Mouse (Mus musculus) lung, embryonic 14.5 days (tissue): ENCODE results near the gene Ubash3a. TPM values are rescaled to one million over a fixed set of nuclear protein-coding genes. Genes with fewer than 3 reads are reported as not detected.

Experiments
- ATAC-seq: fragments of 200-750 bp; cut with Nextera tagmentation; 2 replicates; pipeline ENCODE4 v1.8.0; 2017; ENCODE audit warnings: mild to moderate bottlenecking, moderate TSS enrichment, moderate library complexity; ENCODE audit not compliant: insufficient read depth
- DNase-seq: peaks from one replicate; pipeline ENCODE4 v3.0.0-alpha.2; 2015
- H3K27ac ChIP-seq: fragments of 300-500 bp; sonication (generic); 2 replicates; pipeline ENCODE4 v1.5.1; 2014; ENCODE audit warnings: low read depth, mild to moderate bottlenecking, moderate library complexity
- H3K27me3 ChIP-seq: fragments of 300-500 bp; sonication (generic); 2 replicates; pipeline ENCODE4 v1.6.1; 2014; ENCODE audit warnings: low read length, control low read depth; ENCODE audit not compliant: insufficient read depth
- H3K36me3 ChIP-seq: fragments of 300-500 bp; sonication (generic); 2 replicates; pipeline ENCODE4 v1.6.1; 2014; ENCODE audit warnings: control low read depth; ENCODE audit not compliant: insufficient read depth
- H3K4me1 ChIP-seq: fragments of 300-500 bp; sonication (generic); 2 replicates; pipeline ENCODE4 v1.6.1; 2014; ENCODE audit warnings: antibody characterized with exemption, control low read depth; ENCODE audit not compliant: insufficient read depth
- H3K4me2 ChIP-seq: fragments of 300-500 bp; sonication (generic); 2 replicates; pipeline ENCODE4 v1.6.1; 2014; ENCODE audit warnings: mild to moderate bottlenecking
- H3K4me3 ChIP-seq: fragments of 300-500 bp; sonication (generic); 2 replicates; pipeline ENCODE4 v1.5.1; 2014; ENCODE audit warnings: low read depth, low read length
- H3K9ac ChIP-seq: fragments of 300-500 bp; sonication (generic); 2 replicates; pipeline ENCODE4 v1.6.1; 2014
- H3K9me3 ChIP-seq: fragments of 300-500 bp; sonication (generic); 2 replicates; pipeline ENCODE4 v1.6.1; 2016; ENCODE audit warnings: low read depth, low read length, control low read depth
- CTCF ChIP-seq: IDR thresholded peaks from 2 replicates; pipeline ENCODE4 v1.5.1; 2016; ENCODE audit warnings: antibody characterized with exemption, low read depth
- WGBS: fragments of 180-500 bp; shearing (Covaris S2); extraction: QIAGEN DNeasy Blood & Tissue Kit; methylation state at CpG from one replicate; pipeline ENCODE4 v1.1.7; 2014; 5-methylcytosine and 5-hydroxymethylcytosine counted together
- polyA plus RNA-seq: library from polyadenylated mRNA; unstranded; fragments of >200 nt; fragmentation: Nextera tagmentation; extraction: Ambion mirVana; gene quantifications from 2 replicates; pipeline ENCODE4 v1.2.1, GENCODE M21; 2014

The Ubash3a gene
- polyA plus RNA-seq, 1 experiment from 2014 or later, result 0.26 TPM

DNA sequence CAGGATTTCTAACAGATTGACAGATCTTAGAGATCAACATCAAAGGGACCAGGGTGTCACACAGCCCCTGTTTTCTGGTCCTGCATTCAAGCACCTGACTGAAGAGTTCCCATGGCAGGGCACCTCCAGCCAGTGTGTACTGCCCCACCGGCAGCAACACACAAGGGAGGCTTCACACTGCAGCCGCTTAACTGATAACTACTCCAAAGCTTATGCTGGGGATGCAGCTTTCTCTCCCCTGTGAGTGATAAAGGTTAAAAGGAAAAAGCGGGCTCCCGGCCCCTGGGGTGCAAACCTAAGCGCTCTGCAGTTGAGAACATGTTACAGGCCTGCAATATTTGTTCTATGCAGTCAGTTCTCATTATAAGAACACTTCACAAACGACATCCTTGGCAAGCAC lies 24.1 kb downstream of the Ubash3a start:
- ATAC-seq, result no peak
- no peaks in the 10 kb centered on the region for H3K27me3 ChIP-seq
- no peak overlapping the region for H3K4me3 ChIP-seq
- DNase-seq, result no peak
- no peaks in the 10 kb centered on the region for H3K9me3 ChIP-seq
- TF ChIP-seq CTCF, result no peak
- 40% methylated on average over 6 of the region's 6 CpGs for WGBS
- H3K4me1 ChIP-seq, result no peaks in the 10 kb centered on the region
- H3K36me3 ChIP-seq, result no peaks in the 10 kb centered on the region
- H3K4me2 ChIP-seq, result no peak overlapping the region
- no peak overlapping the region for H3K9ac ChIP-seq
- H3K27ac ChIP-seq, result no peak overlapping the region

DNA sequence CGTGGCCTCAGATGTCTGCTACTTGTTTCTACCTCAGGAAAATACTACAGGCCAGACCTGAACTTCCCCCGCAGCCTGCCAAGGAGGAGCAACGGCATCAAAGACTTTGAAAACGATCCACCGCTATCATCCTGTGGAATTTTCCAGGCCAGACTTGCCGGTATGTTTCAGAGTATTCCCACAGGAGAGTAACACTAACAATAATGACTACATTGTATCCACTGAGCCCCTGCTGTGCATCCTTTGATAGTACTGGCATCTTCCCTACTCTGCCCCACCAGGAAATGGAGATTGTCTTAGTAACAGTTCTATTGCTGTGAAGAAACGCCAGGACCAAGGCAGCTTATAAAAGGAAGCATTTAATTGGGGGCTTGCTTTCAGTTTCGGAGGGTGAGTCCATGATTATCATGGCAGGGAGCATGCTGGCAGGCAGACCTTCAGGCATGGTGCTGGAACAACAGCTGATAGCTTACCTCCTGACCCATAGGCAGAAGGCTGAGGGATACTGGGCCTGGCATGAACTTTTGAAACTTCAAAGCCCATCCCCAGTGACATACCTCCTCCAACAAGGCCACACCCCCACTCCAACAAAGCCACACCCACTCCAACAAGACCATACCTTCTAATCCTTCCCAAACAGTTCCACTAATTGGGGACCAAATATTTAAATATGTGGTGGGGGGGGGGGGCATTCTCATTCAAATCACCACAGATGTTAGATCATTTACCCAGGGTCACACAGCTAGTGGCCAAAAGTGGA lies 24.8 kb downstream of the Ubash3a start:
- H3K36me3 ChIP-seq, result no peaks in the 10 kb centered on the region
- H3K9me3 ChIP-seq, result no peaks in the 10 kb centered on the region
- no peak for TF ChIP-seq CTCF
- no peak overlapping the region for H3K4me3 ChIP-seq
- no peak overlapping the region for H3K4me2 ChIP-seq
- WGBS, result 55% methylated on average over 8 of the region's 8 CpGs
- no peak for ATAC-seq
- no peak for DNase-seq
- H3K4me1 ChIP-seq, result no peaks in the 10 kb centered on the region
- H3K9ac ChIP-seq, result no peak overlapping the region
- H3K27ac ChIP-seq, result no peak overlapping the region
- no peaks in the 10 kb centered on the region for H3K27me3 ChIP-seq

GRCm38 (mm10) chr17:31235915-31236314 lies 28.2 kb downstream of the Ubash3a start:
- DNase-seq (no peak), ATAC-seq (no peak)
- 91% methylated on average over 1 of the region's 1 CpGs for WGBS
- Histone ChIP-seq H3K4me3 (no peak overlapping the region), H3K4me2 (no peak overlapping the region), H3K4me1 (no peaks in the 10 kb centered on the region), H3K27ac (no peak overlapping the region), H3K27me3 (no peaks in the 10 kb centered on the region), H3K9me3 (no peaks in the 10 kb centered on the region), H3K36me3 (no peaks in the 10 kb centered on the region), H3K9ac (no peak overlapping the region)
- TF ChIP-seq CTCF, result peak; percentile 36

DNA sequence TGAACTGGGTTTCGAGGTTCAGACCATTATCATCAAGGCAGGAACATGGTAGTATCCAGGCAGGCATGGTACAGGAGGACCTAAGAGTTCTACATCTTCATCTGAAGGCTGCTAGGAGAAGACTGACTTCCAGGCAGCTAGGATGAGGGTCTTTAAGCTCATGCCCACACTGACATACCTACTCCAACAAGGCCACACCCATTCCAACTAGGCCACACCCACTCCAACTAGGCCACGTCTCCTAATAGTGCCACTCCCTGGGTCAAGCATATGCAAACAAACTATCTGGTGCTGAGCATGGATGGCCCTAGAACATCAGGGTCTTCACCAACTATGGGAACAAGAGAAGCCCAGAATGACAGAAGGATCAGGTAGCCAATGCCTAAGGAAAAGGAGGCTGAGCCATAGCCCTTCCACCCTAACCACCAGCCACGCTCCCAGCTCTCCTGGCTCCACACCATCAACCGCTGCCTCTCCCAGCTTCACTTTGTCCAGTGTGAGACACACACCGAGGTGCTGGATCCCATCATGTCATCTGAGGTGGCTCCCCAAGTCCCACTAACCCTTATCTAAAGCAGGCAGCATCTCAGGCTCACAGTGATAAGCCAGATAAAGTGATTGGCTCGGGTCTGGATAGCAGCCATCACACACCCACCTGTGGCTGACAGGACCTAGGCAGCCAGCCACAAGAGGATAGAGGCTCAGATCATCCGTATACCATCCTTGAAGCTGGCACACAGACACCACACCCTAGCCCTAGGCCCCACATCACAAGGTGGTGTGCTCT lies 30.8 kb downstream of the Ubash3a start:
- Histone ChIP-seq H3K9me3 (no peaks in the 10 kb centered on the region), H3K9ac (no peak overlapping the region), H3K4me3 (no peak overlapping the region), H3K4me2 (no peak overlapping the region), H3K27me3 (no peaks in the 10 kb centered on the region), H3K36me3 (no peaks in the 10 kb centered on the region), H3K4me1 (no peaks in the 10 kb centered on the region), H3K27ac (no peak overlapping the region)
- ATAC-seq (no peak), DNase-seq (no peak)
- 76% methylated on average over 7 of the region's 7 CpGs for WGBS
- no peak for TF ChIP-seq CTCF

DNA sequence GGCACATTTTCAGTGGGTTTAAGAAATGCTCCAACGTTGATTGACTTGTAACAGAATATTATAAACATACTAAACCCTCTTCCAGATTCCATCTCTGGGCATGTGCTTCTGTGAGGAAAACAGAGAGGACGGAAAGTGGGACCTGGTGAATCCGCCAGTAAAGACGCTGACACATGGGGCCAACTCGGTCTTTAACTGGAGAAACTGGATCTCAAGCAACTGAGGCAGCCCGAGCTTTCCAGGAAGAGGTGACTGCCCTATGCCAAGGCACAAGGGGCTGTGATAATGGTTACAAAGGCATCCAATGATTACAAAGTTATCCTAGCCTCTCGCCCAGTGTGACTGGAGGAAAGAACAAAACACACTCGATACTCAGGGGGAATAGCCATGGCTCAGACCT lies 33.5 kb downstream of the Ubash3a start:
- TF ChIP-seq CTCF, result no peak
- Histone ChIP-seq H3K36me3 (no peaks in the 10 kb centered on the region), H3K4me1 (no peaks in the 10 kb centered on the region), H3K4me3 (no peak overlapping the region), H3K4me2 (no peak overlapping the region), H3K9ac (no peak overlapping the region), H3K27ac (no peak overlapping the region), H3K9me3 (no peaks in the 10 kb centered on the region), H3K27me3 (no peaks in the 10 kb centered on the region)
- DNase-seq (no peak), ATAC-seq (no peak)
- 76% methylated on average over 8 of the region's 8 CpGs for WGBS

GRCm38 (mm10) chr17:31242764-31243163 lies 35.1 kb downstream of the Ubash3a start:
- Histone ChIP-seq H3K4me3 (no peak overlapping the region), H3K9ac (no peak overlapping the region), H3K4me2 (no peak overlapping the region), H3K27ac (no peak overlapping the region), H3K27me3 (no peaks in the 10 kb centered on the region), H3K9me3 (no peaks in the 10 kb centered on the region), H3K36me3 (no peaks in the 10 kb centered on the region), H3K4me1 (no peaks in the 10 kb centered on the region)
- WGBS, result 0% methylated on average over 1 of the region's 1 CpGs
- peak; percentile 61 for TF ChIP-seq CTCF
- DNase-seq, result peak; percentile 27
- no peak for ATAC-seq

GRCm38 (mm10) chr17:31245321-31245720 lies 37.6 kb downstream of the Ubash3a start:
- no peak overlapping the region for H3K9ac ChIP-seq
- no peaks in the 10 kb centered on the region for H3K4me1 ChIP-seq
- H3K4me2 ChIP-seq, result no peak overlapping the region
- no peak overlapping the region for H3K4me3 ChIP-seq
- H3K27ac ChIP-seq, result no peak overlapping the region
- no peaks in the 10 kb centered on the region for H3K36me3 ChIP-seq
- H3K27me3 ChIP-seq, result no peaks in the 10 kb centered on the region
- DNase-seq (no peak), ATAC-seq (no peak)
- WGBS, result 74% methylated on average over 5 of the region's 5 CpGs
- no peak for TF ChIP-seq CTCF
- H3K9me3 ChIP-seq, result no peaks in the 10 kb centered on the region
